Mouse (Mus musculus): ENCODE measurements around the gene Gpc1. TPM values are rescaled to one million over a fixed set of nuclear protein-coding genes. Genes with fewer than 3 reads are reported as not detected.

Gpc1 gene
- total RNA-seq, 1 experiment, result 38.0 TPM

DNA sequence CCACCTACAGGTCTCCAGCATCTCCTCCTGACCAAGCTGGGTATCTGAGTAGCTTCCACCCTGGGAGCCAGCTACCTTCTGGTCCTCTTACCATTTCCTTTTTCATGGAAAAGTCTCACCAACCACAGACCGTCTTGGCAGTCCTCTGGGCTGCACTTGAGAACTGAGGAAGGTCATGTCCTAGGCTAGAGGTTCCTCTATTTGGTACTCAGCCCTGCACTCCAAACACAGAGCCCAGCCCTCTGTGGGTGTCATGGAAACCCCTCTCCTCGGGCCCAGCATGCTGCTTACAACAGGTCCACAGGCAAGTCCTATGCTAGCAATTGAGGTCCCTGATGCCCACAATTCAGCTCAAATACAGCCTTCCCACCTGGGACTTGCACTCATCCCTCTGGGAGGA, 33.0 kb upstream of the Gpc1 start:
- Histone ChIP-seq H3K36me3 (ENCODE audit: control insufficient read depth, insufficient read depth, low read length, poor library complexity, severe bottlenecking) (no peaks in the 10 kb centered on the region), H3K9me3 (ENCODE audit: control insufficient read depth, insufficient read depth, low read depth, low read length) (no peaks in the 10 kb centered on the region), H3K4me1 (ENCODE audit: control insufficient read depth in 2 of 2, insufficient read depth in 2 of 2, low read length in 2 of 2, poor library complexity in 1 of 2) (no peaks in the 10 kb centered on the region), H3K27ac (ENCODE audit: insufficient read depth, low read depth, low read length, poor library complexity, severe bottlenecking) (no peak overlapping the region), H3K4me3 (ENCODE audit: insufficient read depth in 1 of 2, low read depth in 1 of 2, low read length in 2 of 2, poor library complexity in 1 of 2, severe bottlenecking in 1 of 2) (no peak overlapping the region), H3K9ac (ENCODE audit: insufficient read depth, low read depth, low read length, poor library complexity, severe bottlenecking) (no peak overlapping the region)
- in situ Hi-C loops (cut with MboI; ENCODE audit: low sequenced_read_pairs in 2 of 2, unreplicated experiment in 2 of 2), result no loop called here
- TF ChIP-seq ZC3H11A (IDR thresholded peaks at IDR 0.05; ENCODE audit: borderline replicate concordance, low read depth, low read length) (no peak), MAFK (IDR thresholded peaks at IDR 0.05; ENCODE audit: insufficient read depth, low read depth, low read length) (no peak), ZNF384 (IDR thresholded peaks at IDR 0.05; ENCODE audit: low read depth, low read length) (no peak)
- DNase-seq (ENCODE audit: low read depth, low spot score), result no peak

- no peak for DNase-seq (ENCODE audit: low read depth, low spot score)
- Histone ChIP-seq H3K36me3 (ENCODE audit: control insufficient read depth, insufficient read depth, low read length, poor library complexity, severe bottlenecking) (no peaks in the 10 kb centered on the region), H3K4me3 (ENCODE audit: insufficient read depth in 1 of 2, low read depth in 1 of 2, low read length in 2 of 2, poor library complexity in 1 of 2, severe bottlenecking in 1 of 2) (no peak overlapping the region), H3K27ac (ENCODE audit: insufficient read depth, low read depth, low read length, poor library complexity, severe bottlenecking) (no peak overlapping the region), H3K9me3 (ENCODE audit: control insufficient read depth, insufficient read depth, low read depth, low read length) (no peaks in the 10 kb centered on the region), H3K4me1 (ENCODE audit: control insufficient read depth in 2 of 2, insufficient read depth in 2 of 2, low read length in 2 of 2, poor library complexity in 1 of 2) (no peaks in the 10 kb centered on the region), H3K9ac (ENCODE audit: insufficient read depth, low read depth, low read length, poor library complexity, severe bottlenecking) (no peak overlapping the region)
- TF ChIP-seq CHD2 (IDR thresholded peaks at IDR 0.05; ENCODE audit: low read depth, low read length) (no peak), HCFC1 (IDR thresholded peaks at IDR 0.05; ENCODE audit: borderline replicate concordance, insufficient read depth, low read length) (no peak), MAFK (IDR thresholded peaks at IDR 0.05; ENCODE audit: insufficient read depth, low read depth, low read length) (no peak), ZNF384 (IDR thresholded peaks at IDR 0.05; ENCODE audit: low read depth, low read length) (no peak), ZC3H11A (IDR thresholded peaks at IDR 0.05; ENCODE audit: borderline replicate concordance, low read depth, low read length) (no peak)
- in situ Hi-C loops (cut with MboI; ENCODE audit: low sequenced_read_pairs in 2 of 2, unreplicated experiment in 2 of 2), result no loop called here
Observed at GRCm38 (mm10) chr1:92799653-92800052, 31.8 kb upstream of the Gpc1 start.

GRCm38 (mm10) chr1:92802362-92802761, 29.1 kb upstream of the Gpc1 start:
- Histone ChIP-seq H3K4me3 (ENCODE audit: insufficient read depth in 1 of 2, low read depth in 1 of 2, low read length in 2 of 2, poor library complexity in 1 of 2, severe bottlenecking in 1 of 2) (no peak overlapping the region), H3K27ac (ENCODE audit: insufficient read depth, low read depth, low read length, poor library complexity, severe bottlenecking) (no peak overlapping the region), H3K36me3 (ENCODE audit: control insufficient read depth, insufficient read depth, low read length, poor library complexity, severe bottlenecking) (no peaks in the 10 kb centered on the region), H3K9ac (ENCODE audit: insufficient read depth, low read depth, low read length, poor library complexity, severe bottlenecking) (no peak overlapping the region), H3K9me3 (ENCODE audit: control insufficient read depth, insufficient read depth, low read depth, low read length) (no peaks in the 10 kb centered on the region), H3K4me1 (ENCODE audit: control insufficient read depth in 2 of 2, insufficient read depth in 2 of 2, low read length in 2 of 2, poor library complexity in 1 of 2) (no peaks in the 10 kb centered on the region)
- in situ Hi-C loops (cut with MboI; ENCODE audit: low sequenced_read_pairs in 2 of 2, unreplicated experiment in 2 of 2), result no loop called here
- no peak for TF ChIP-seq CHD2 (IDR thresholded peaks at IDR 0.05; ENCODE audit: low read depth, low read length)
- TF ChIP-seq HCFC1 (IDR thresholded peaks at IDR 0.05; ENCODE audit: borderline replicate concordance, insufficient read depth, low read length), result no peak
- no peak for TF ChIP-seq MAFK (IDR thresholded peaks at IDR 0.05; ENCODE audit: insufficient read depth, low read depth, low read length)
- no peak for TF ChIP-seq ZNF384 (IDR thresholded peaks at IDR 0.05; ENCODE audit: low read depth, low read length)
- no peak for TF ChIP-seq ZC3H11A (IDR thresholded peaks at IDR 0.05; ENCODE audit: borderline replicate concordance, low read depth, low read length)
- no peak for DNase-seq (ENCODE audit: low read depth, low spot score)

GRCm38 (mm10) chr1:92803376-92803775, 28.1 kb upstream of the Gpc1 start:
- in situ Hi-C loops (cut with MboI; ENCODE audit: low sequenced_read_pairs in 2 of 2, unreplicated experiment in 2 of 2), result no loop called here
- H3K4me3 ChIP-seq (ENCODE audit: insufficient read depth in 1 of 2, low read depth in 1 of 2, low read length in 2 of 2, poor library complexity in 1 of 2, severe bottlenecking in 1 of 2), result no peak overlapping the region

DNA sequence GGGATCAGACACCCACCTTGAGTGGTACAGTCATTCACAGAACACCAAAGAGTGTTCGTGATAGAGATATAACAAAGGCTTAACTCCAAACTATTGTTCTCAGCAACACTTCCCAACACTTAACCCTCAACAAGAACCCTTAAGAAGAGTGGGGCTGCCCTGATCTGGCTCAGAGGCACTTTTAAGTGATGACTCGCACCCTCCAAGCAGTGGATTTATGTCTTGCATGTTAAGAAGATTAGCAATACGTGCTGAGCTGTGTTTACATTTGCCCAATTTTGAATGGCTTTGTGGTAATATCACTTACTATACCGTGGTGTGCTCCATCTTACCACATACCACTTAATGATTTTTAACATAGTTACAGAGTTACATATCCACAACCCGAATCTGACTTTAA, 26.3 kb upstream of the Gpc1 start:
- TF ChIP-seq MAFK (IDR thresholded peaks at IDR 0.05; ENCODE audit: insufficient read depth, low read depth, low read length) (no peak), ZNF384 (IDR thresholded peaks at IDR 0.05; ENCODE audit: low read depth, low read length) (no peak), ZC3H11A (IDR thresholded peaks at IDR 0.05; ENCODE audit: borderline replicate concordance, low read depth, low read length) (no peak), HCFC1 (IDR thresholded peaks at IDR 0.05; ENCODE audit: borderline replicate concordance, insufficient read depth, low read length) (no peak), CHD2 (IDR thresholded peaks at IDR 0.05; ENCODE audit: low read depth, low read length) (no peak)
- H3K4me3 ChIP-seq (ENCODE audit: insufficient read depth in 1 of 2, low read depth in 1 of 2, low read length in 2 of 2, poor library complexity in 1 of 2, severe bottlenecking in 1 of 2), result no peak overlapping the region
- H3K4me1 ChIP-seq (ENCODE audit: control insufficient read depth in 2 of 2, insufficient read depth in 2 of 2, low read length in 2 of 2, poor library complexity in 1 of 2), result no peaks in the 10 kb centered on the region
- no peak for DNase-seq (ENCODE audit: low read depth, low spot score)
- in situ Hi-C loops (cut with MboI; ENCODE audit: low sequenced_read_pairs in 2 of 2, unreplicated experiment in 2 of 2), result no loop called here
- H3K27ac ChIP-seq (ENCODE audit: insufficient read depth, low read depth, low read length, poor library complexity, severe bottlenecking), result no peak overlapping the region
- H3K36me3 ChIP-seq (ENCODE audit: control insufficient read depth, insufficient read depth, low read length, poor library complexity, severe bottlenecking), result no peaks in the 10 kb centered on the region
- no peak overlapping the region for H3K9ac ChIP-seq (ENCODE audit: insufficient read depth, low read depth, low read length, poor library complexity, severe bottlenecking)
- H3K9me3 ChIP-seq (ENCODE audit: control insufficient read depth, insufficient read depth, low read depth, low read length), result no peaks in the 10 kb centered on the region

More at GRCm38 (mm10) chr1:92803376-92803775, 28.1 kb upstream of the Gpc1 start:
- H3K9ac ChIP-seq (ENCODE audit: insufficient read depth, low read depth, low read length, poor library complexity, severe bottlenecking), result no peak overlapping the region
- no peak for TF ChIP-seq ZNF384 (IDR thresholded peaks at IDR 0.05; ENCODE audit: low read depth, low read length)
- no peak for TF ChIP-seq MAFK (IDR thresholded peaks at IDR 0.05; ENCODE audit: insufficient read depth, low read depth, low read length)
- TF ChIP-seq CHD2 (IDR thresholded peaks at IDR 0.05; ENCODE audit: low read depth, low read length), result no peak
- no peak for TF ChIP-seq HCFC1 (IDR thresholded peaks at IDR 0.05; ENCODE audit: borderline replicate concordance, insufficient read depth, low read length)
- TF ChIP-seq ZC3H11A (IDR thresholded peaks at IDR 0.05; ENCODE audit: borderline replicate concordance, low read depth, low read length), result no peak
- no peak overlapping the region for H3K27ac ChIP-seq (ENCODE audit: insufficient read depth, low read depth, low read length, poor library complexity, severe bottlenecking)
- no peaks in the 10 kb centered on the region for H3K36me3 ChIP-seq (ENCODE audit: control insufficient read depth, insufficient read depth, low read length, poor library complexity, severe bottlenecking)
- H3K9me3 ChIP-seq (ENCODE audit: control insufficient read depth, insufficient read depth, low read depth, low read length), result no peaks in the 10 kb centered on the region
- no peak for DNase-seq (ENCODE audit: low read depth, low spot score)
- H3K4me1 ChIP-seq (ENCODE audit: control insufficient read depth in 2 of 2, insufficient read depth in 2 of 2, low read length in 2 of 2, poor library complexity in 1 of 2), result no peaks in the 10 kb centered on the region
